Mouse (Mus musculus): ENCODE data around the gene Ggta1. TPM values are rescaled to one million over a fixed set of nuclear protein-coding genes. Genes with fewer than 3 reads are reported as not detected.
A peak's percentile ranks its signal among the peaks of the same experiment; 100 is the strongest.

Gene Ggta1
- total RNA-seq, 2 experiments from 2014 or later = 3.3 to 3.8 TPM

DNA sequence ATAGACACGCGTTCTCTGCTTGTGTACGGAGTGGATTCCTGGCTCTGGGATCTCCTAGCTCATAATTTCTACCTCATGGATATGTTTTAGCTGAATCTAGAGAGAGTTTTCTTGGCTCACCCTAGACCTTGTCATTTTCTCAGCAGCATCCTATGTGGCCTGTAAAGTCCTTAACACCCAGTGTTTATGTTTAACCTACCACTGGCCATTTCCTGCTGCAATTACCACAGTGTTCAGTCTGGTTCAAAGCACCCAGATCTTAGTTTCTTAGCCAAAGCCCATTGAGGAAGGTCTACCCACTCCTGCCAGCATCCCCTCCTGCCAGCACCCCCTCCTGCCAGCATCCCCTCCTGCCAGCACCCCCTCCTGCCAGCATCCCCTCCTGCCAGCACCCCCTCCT lies 50.2 kb downstream of the Ggta1 start:
- DNase-seq (ENCODE audit: low spot score in 2 of 2) = no peak

DNA sequence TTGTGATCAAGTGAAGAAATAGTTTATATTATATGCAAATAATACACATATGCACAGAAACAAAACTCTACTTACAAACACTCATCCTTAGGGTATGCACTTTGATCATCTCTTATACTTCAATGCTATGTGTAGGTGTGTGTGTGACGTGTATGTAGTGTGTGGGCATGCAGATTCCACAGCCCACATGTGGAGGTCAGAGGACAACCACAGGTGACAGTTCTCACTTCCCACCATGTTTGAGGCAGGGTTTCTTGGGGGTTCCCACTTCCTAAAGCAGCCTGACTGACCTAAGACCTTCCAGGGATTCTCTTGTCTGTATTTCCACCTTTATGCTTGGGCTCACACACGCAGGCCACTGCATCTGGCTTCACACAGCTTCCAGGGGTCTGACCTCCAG lies 50.8 kb downstream of the Ggta1 start:
- intact Hi-C loops (cut with DNase I) = no loop called here
- no peak for DNase-seq (ENCODE audit: low spot score in 2 of 2)

More for the DNA sequence above, 50.2 kb downstream of the Ggta1 start:
- intact Hi-C loops (cut with DNase I) = no loop called here

DNA sequence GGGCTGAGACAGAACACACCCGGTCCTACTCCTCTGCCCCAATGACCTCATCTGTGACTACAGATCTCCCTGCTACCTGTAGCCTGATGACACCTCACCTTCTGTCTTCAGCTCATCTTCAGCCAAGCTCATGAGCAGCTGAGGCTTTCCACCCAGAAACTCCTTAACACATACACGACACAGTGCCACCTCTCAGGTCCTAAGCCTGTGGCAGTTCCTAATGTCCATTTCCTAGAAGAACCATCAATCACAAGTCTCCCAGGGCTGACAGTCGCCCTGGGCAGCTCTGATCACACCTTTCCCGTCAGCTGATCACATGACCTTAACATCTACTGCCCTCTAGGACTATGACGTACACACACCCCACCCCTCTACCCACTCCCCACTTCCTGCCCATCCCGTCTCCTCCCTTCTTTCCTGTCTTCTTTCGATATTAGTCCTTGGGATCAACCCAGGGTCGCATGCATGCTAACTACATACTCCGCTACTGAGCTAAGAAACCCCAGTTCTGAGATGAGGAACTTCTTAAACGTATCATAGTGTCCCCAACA lies 51.3 kb downstream of the Ggta1 start:
- intact Hi-C loops (cut with DNase I) = no loop called here
- DNase-seq (ENCODE audit: low spot score in 2 of 2) = no peak

DNA sequence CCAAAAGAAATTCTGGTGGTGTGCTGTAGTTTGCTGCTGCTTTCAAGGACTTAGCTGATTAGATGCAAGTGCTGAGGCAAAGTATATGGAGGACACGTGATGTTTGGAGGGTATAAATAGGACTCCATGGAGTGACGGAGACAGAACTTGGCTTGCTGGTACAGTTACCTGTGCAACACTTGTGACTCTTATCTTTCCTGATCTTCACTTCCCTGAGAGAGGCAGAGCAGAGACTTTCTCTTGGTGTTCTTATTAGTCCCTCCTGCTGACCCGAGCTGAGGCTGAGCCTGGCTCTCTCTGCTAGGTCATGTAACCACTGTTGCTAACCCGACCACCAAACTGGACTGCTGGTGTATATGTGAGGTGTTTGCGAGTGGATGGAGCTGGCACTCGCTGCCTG lies 53.6 kb downstream of the Ggta1 start:
- intact Hi-C loops (cut with DNase I) = no loop called here
- no peak for DNase-seq (ENCODE audit: low spot score in 2 of 2)

DNA sequence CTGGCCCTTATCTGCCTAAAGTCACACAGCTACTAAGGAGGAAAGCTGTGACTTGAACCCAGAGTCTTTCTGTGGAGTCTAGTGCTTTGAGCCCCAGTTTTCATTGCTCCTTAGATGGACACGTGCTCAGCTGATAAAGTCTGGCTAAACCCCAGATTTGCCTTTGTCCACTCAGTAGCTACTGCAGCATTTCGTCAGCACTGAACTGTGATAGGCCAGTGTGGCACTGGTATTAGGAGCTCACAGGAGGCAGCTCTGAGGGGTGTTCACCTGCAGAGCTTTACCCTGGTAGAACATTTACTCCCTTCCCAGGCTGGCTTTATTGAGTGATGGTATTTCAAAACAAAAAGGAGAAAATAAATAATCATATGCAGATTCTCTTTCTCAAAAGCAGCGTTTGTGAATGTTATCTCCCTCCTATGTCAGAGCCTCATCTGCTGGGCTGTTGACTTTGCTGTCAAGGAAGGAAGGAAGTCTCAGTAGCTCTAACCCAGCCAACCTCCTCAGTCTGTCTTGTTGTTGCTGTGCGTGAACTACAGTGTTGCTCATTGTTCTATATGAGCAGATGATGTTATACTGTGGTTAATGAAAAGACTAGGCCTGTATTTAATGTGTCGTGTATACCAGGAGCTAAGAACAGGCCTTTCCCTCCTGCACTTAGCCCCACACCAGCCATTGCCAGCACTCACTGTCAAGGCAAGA lies 54.5 kb downstream of the Ggta1 start:
- no peak for DNase-seq (ENCODE audit: low spot score in 2 of 2)
- intact Hi-C loops (cut with DNase I) = no loop called here

DNA sequence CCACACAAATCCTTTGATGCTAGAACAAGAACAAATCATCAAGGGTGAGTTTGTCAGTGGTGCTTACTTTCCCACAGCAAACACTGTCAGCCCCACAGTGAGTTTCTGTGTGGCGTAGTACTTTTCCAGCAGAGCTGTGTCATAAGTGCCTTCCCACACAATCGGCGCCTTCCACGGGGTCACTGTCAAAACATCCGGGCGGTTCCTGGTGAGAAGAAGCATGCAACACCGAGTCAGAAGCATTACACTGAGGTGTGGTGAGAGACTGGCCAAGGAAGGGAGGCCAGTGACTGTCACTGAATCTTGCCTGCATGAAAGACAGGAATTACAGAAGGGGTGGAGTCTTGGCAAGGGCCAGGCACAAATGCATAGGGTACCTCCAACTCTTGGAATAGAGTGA lies 55.2 kb downstream of the Ggta1 start:
- intact Hi-C loops (cut with DNase I) = no loop called here
- no peak for DNase-seq (ENCODE audit: low spot score in 2 of 2)

DNA sequence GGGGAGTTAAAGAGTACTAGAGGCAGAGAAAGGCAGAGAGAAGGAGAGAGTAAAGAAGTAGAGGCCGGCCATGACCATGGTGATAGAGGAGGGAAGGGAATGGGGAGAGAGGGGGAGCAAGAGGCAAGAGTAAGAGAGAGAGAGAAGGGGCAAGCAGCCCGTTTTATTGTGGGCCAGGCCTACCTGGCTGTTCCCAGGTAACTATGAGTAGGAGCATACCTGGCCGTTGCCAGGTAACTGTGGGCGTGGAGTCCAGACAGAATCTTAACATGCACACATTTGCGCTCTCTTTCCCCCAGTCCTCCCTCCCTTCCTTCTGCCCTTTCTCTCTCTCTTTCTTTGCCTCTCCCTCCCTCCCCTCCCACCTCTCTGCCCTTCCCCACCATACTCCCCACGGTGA lies 55.8 kb downstream of the Ggta1 start:
- intact Hi-C loops (cut with DNase I) = no loop called here
- DNase-seq (ENCODE audit: low spot score in 2 of 2) = no peak

DNA sequence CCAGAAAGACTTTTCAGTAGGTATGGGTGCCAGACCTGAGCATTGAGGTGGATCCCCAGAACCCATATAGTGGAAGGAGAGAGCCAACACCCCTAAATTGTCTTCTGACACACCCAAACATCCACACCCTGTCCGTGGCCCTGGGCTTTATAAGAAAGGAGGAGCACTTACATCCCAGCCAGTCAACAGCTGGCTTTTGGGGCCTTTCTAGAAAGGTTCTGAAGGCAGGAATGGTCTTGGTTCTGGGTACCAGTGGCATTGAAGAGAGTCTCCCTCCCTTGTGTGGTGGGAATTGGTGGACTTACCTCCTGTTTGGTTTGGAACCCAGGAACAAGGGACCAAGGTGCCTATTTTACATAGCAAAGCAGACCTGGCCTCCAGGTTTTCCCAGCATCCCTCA lies 56.4 kb downstream of the Ggta1 start:
- no peak for DNase-seq (ENCODE audit: low spot score in 2 of 2)
- intact Hi-C loops (cut with DNase I) = no loop called here

DNA sequence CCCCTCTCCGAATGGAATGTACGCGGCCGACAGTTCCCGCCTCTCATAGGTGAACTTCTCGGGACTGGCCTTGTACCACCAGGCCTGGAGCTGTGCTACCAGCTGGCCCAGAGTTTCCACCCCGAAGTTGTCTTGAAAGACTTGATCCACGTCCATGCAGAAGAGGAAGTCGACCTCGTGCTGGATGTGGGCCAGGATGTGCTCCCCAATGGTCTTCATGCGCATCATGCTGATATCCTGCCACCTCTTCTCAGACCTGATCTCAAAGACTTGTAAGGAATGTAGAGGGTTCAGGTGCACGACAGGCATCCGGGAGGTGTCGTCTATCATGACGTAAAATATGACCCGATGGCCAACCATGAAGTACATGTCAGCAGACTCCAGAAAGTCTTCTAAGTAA lies 60.6 kb downstream of the Ggta1 start:
- no peak for DNase-seq (ENCODE audit: low spot score in 2 of 2)
- intact Hi-C loops (cut with DNase I) = no loop called here

DNA sequence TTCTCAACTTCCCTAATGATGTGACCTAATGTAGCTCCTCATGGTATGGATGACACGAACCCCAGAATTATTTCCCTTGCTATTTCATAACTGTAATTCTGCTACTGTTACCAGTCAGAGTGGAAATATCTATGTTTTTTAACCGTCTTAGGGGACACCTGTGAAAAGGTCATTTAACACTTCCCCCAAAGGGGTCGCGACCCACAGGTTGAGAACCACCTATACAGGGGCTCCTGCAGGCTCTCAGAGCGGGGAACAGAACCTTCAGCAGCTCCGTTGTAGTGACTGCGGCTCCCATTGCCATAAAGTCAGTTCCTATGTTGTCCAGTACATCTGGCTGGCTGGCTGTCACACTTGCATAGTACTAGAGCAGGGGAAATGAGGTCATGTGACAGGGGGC lies 62.3 kb downstream of the Ggta1 start:
- no peak for DNase-seq (ENCODE audit: low spot score in 2 of 2)
- intact Hi-C loops (cut with DNase I) = no loop called here

DNA sequence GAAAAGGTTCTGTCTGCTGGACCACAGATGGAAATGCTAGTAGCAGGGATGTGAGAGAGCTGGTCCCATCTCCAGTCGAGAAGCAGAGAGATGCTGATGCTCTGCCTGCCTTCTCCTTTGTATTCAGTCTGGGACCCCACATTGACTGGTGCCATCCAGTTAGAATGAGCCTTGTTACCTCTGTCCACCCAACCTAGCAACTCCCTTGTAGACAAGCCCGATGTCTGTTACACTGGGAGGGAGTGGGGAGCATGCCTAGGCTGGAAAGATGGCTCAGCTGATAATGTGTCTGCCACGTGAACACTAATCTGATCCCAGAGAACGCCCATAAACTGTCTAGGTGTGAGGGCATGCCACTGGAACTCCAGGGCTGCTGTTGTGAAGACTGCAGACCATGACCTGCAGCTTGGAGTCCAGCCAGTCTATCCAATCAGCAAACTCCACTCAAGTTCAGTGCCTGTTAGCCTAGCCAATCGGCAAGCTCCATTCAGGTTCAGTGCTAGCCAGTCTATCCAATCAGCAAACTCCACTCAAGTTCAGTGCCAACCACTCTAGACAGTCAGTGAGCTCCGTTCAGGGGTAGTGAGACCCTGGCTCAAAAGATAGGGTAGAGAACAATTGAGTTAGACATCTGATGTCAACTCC lies 64.7 kb downstream of the Ggta1 start:
- DNase-seq (ENCODE audit: low spot score in 2 of 2) = no peak
- intact Hi-C loops (cut with DNase I) = loop anchor here (5.0 kb wide), 1 partner anchor 109 kb away; no protein-coding TSS in a partner anchor

DNA sequence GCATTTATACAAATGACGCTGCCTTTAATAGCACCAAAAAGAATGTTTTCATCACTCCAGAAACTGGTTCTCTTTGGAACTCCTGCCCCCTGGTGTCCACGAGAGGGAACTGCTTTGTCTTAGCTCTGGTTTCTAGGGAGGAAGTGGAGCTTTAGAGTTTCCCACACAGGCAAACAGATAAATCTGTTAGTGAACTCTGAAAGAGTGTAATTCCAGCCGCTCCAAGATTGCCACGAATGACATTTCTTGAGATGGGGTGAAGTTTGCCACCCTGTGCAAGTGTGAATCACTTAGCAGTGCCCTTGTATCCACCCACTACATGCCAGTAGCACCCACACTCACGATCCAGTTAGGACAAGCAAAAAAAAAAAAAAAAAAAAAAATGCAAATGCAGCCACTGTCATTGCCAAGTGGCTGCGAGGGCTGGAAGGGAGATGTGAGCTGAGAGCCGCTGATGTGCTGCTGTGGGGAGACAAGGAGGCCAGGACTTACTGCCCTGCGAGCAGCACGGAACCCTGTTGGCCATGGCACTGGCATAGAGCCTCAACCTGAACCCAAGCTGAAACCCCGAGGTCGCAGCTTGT lies 65.3 kb downstream of the Ggta1 start:
- DNase-seq (ENCODE audit: low spot score in 2 of 2) = peak; percentile 55 to 71
- intact Hi-C loops (cut with DNase I) = loop anchor here (2.0 to 5.0 kb wide), 2 partner anchors 99 to 110 kb away; no protein-coding TSS in a partner anchor

DNA sequence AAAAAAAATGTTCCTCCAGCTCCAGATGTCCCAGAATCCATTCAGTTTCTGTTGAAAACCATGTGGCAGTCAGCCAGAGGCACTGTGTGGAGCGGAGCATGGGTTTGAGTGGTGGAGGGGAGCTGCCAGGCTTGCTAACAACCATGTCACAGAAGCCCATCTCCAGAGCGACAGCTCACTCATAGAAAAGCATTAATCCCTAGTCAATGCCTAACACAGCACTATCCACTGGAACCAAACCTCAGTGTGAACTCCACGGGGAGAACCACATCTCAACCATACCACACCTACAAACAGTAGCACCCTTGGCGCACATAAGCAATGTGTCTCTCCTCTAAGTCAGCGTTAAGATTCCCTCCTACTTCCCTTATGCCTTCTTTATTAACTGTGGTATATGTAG lies 65.9 kb downstream of the Ggta1 start, which contains the start of gene 4930402F06Rik:
Gene 4930402F06Rik (minus strand): TSS at position 80 of the 400 bp plus-strand sequence.
- peak; percentile 42 to 47 for DNase-seq (ENCODE audit: low spot score in 2 of 2)
- intact Hi-C loops (cut with DNase I) = loop anchor here (2.0 to 5.0 kb wide), 2 partner anchors 98 to 110 kb away; no protein-coding TSS in a partner anchor

DNA sequence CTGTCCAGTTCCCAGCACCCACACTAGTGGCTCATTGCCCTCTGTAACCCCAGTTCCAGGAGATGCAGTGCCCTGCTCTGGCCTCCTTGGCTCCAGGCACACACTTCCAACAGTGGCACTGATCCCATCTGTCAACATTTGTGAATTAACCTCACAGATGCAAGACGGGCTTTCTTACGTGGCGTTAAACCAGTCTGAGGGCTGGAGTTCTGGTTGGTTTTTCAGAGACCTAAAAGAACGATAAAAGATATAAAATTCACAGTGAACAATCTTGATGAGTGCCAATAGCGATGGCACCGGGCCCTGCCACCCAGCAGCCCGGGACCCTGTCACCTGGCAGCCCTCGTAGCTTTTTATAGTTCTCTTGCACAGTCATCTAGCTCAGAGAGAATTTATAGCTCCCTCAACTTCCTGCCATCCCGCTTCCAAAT lies 77.6 kb downstream of the Ggta1 start:
- DNase-seq (ENCODE audit: low spot score in 2 of 2) = no peak
- intact Hi-C loops (cut with DNase I) = no loop called here

DNA sequence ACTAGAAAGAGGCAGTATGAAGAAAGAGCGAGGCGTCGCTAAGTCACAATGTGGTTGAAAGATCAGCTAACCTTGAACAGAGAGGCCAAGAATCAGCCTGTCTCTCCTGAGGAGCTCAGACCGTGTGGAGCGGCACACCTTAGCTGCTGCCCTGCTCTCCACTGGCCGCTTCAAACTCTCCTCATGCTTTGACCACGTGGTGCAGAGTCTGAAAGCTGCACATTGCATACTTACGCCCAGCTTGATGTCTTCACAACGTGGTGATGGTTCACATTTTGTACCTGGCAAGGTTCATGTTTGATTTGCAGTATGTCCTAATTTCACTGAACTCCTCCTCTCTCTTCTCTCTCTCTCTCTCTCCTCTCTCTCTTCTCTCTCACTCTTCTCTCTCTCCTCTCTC lies 83.7 kb downstream of the Ggta1 start:
- intact Hi-C loops (cut with DNase I) = no loop called here
- no peak for DNase-seq (ENCODE audit: low spot score in 2 of 2)

DNA sequence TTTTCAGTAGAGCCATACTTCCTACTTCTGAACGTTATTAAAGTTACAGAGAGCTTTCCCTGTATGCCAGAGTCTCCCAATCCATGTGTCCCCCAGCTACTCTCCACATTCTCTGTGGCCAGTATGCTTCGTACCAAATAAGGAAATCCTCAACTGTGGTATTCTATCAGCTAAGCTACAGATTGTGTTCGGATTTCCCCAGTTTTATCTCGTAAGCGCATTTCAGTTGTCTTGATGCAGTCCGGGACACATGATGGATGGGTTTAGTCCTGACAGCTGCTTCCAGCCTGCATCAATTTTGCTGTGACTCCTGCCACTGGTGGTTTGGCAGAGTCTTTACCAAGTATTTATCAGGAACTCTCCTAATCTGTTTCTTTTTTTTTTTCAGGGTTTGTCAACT lies 85.4 kb downstream of the Ggta1 start:
- intact Hi-C loops (cut with DNase I) = no loop called here
- DNase-seq (ENCODE audit: low spot score in 2 of 2) = no peak

DNA sequence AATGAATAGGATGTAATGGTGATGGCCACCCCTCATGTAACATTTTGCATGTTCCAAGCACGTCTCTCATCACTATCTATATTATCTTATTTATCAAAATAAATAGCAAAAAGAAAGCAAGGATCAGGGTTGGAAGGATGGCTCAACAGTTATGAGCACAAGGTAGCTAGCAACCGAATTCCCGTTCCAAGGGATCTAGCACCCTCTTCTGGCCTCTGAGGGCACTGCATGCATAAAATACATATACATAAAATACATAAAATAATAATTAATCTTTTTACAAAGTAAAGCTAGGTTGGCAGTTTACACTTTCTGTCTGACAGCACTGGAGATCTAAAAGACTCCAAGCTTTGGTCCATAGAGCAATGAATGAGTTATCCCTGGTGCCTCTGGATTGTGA lies 90.0 kb downstream of the Ggta1 start:
- intact Hi-C loops (cut with DNase I) = no loop called here
- DNase-seq (ENCODE audit: low spot score in 2 of 2) = no peak

DNA sequence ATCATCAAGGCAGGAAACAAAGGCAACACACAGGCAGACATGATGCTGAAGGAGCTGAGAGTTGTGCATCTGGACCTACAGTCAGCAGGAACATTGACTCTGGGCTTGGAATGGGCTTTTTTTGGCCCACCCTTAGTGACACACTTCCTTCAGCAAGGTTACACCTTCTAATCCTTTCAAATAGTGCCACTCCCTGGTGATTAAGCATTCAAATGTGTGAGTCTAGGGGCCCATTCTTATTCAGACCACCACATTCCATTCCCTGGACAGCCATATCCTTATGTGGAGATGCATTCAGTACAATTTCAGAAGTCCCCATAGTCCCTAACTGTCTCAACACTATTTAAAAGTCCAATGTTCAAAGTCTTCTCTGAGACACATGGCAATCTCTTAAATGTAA lies 92.3 kb downstream of the Ggta1 start:
- intact Hi-C loops (cut with DNase I) = no loop called here
- no peak for DNase-seq (ENCODE audit: low spot score in 2 of 2)

DNA sequence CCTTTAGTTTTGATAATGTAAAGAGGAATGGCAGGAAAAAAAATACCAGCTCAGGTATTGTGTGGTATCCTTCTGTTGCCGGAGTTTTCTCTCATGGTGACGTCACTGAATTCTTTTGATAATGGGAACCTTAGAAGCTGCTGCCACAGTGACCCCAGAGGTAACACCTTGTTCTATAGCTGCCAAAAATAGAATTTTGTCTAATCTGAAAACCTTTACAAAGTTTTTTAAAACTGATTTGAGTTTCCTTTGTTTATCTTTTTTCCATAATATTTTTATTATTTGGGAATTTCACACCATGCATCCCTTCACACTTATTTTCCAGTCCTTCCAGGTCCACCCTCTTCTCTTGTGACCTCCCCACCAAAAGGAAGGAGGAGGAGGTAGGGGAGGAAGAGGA lies 95.4 kb downstream of the Ggta1 start, which contains the start of gene 4930568D16Rik:
Gene 4930568D16Rik (minus strand): TSS at position 101 of the 400 bp plus-strand sequence.
- DNase-seq (ENCODE audit: low spot score in 2 of 2) = no peak
- intact Hi-C loops (cut with DNase I) = no loop called here

Data from left cerebral cortex, postnatal 36 days (tissue).